Mouse (Mus musculus): ENCODE measurements at regions not wholly inside any gene's neighbourhood (a gene's known extent, or its start where the extent isn't known, plus 50 kb on each side); places are given as distances from the start of the nearest gene placed in this dataset.

DNA sequence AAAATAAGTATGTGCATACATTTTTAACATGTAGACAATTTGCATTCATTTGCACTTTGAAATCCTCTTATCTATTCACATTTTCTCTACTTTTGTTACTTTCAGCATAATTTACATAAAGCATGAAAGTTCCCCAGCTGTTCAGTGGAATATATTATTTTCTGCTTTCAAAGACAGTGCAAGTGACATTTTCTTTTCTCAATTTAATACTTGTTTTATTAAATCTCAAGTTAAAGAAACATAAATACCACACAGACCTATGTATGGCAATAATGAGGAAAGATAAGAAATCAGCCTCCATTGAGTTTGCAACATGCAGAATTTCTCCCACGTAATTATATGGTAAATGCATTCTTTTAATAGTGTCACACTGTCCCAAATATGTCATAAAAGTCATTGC, 1168.1 kb upstream of the Gje1 start:
- no peak overlapping the region for H3K9ac ChIP-seq (ENCODE audit: low read depth, low read length)
- H3K36me3 ChIP-seq (ENCODE audit: control insufficient read depth, insufficient read depth, low read length), result no peaks in the 10 kb centered on the region
- no peaks in the 10 kb centered on the region for H3K79me2 ChIP-seq (ENCODE audit: control insufficient read depth, insufficient read depth, low read length)
- H3K27me3 ChIP-seq (ENCODE audit: control insufficient read depth, insufficient read depth, low read length), result no peaks in the 10 kb centered on the region
- TF ChIP-seq POLR2A (IDR thresholded peaks at IDR 0.05; ENCODE audit: extremely low read depth, insufficient read depth, low read length) (no peak), CTCF (IDR thresholded peaks at IDR 0.05; ENCODE audit: low read depth, low read length) (no peak)
- no peak overlapping the region for H3K27ac ChIP-seq (replicated peaks; ENCODE audit: insufficient read depth, low read depth, low read length)
- no peak for DNase-seq (ENCODE audit: extremely low read depth, low read depth, low spot score)
- H3K4me1 ChIP-seq (ENCODE audit: control insufficient read depth, insufficient read depth, low read length), result no peaks in the 10 kb centered on the region
- no peak overlapping the region for H3K4me3 ChIP-seq (ENCODE audit: insufficient read depth, low read depth, low read length)
- 61% methylated on average over 1 of the region's 1 CpGs for WGBS

GRCm38 (mm10) chr10:15868063-15868462, 1150.0 kb upstream of the Gje1 start:
- no peak for DNase-seq (ENCODE audit: extremely low read depth, low read depth, low spot score)
- Histone ChIP-seq H3K36me3 (ENCODE audit: control insufficient read depth, insufficient read depth, low read length) (no peaks in the 10 kb centered on the region), H3K79me2 (ENCODE audit: control insufficient read depth, insufficient read depth, low read length) (no peaks in the 10 kb centered on the region), H3K27me3 (ENCODE audit: control insufficient read depth, insufficient read depth, low read length) (no peaks in the 10 kb centered on the region), H3K9ac (ENCODE audit: low read depth, low read length) (no peak overlapping the region), H3K4me1 (ENCODE audit: control insufficient read depth, insufficient read depth, low read length) (no peaks in the 10 kb centered on the region), H3K4me3 (ENCODE audit: insufficient read depth, low read depth, low read length) (no peak overlapping the region), H3K27ac (replicated peaks; ENCODE audit: insufficient read depth, low read depth, low read length) (no peak overlapping the region)
- whole genome bisulfite sequencing, result 76% methylated on average over 2 of the region's 2 CpGs
- TF ChIP-seq POLR2A (IDR thresholded peaks at IDR 0.05; ENCODE audit: extremely low read depth, insufficient read depth, low read length) (no peak), CTCF (IDR thresholded peaks at IDR 0.05; ENCODE audit: low read depth, low read length) (no peak)

- no peak overlapping the region for H3K4me3 ChIP-seq (ENCODE audit: insufficient read depth, low read depth, low read length)
- H3K9ac ChIP-seq (ENCODE audit: low read depth, low read length), result no peak overlapping the region
- H3K4me1 ChIP-seq (ENCODE audit: control insufficient read depth, insufficient read depth, low read length), result no peaks in the 10 kb centered on the region
- no peaks in the 10 kb centered on the region for H3K36me3 ChIP-seq (ENCODE audit: control insufficient read depth, insufficient read depth, low read length)
- no peaks in the 10 kb centered on the region for H3K79me2 ChIP-seq (ENCODE audit: control insufficient read depth, insufficient read depth, low read length)
- DNase-seq (ENCODE audit: extremely low read depth, low read depth, low spot score), result no peak
- H3K27me3 ChIP-seq (ENCODE audit: control insufficient read depth, insufficient read depth, low read length), result no peaks in the 10 kb centered on the region
- TF ChIP-seq POLR2A (IDR thresholded peaks at IDR 0.05; ENCODE audit: extremely low read depth, insufficient read depth, low read length) (no peak), CTCF (IDR thresholded peaks at IDR 0.05; ENCODE audit: low read depth, low read length) (no peak)
- no peak overlapping the region for H3K27ac ChIP-seq (replicated peaks; ENCODE audit: insufficient read depth, low read depth, low read length)
Observed at GRCm38 (mm10) chr10:15866931-15867330, 1148.9 kb upstream of the Gje1 start.

DNA sequence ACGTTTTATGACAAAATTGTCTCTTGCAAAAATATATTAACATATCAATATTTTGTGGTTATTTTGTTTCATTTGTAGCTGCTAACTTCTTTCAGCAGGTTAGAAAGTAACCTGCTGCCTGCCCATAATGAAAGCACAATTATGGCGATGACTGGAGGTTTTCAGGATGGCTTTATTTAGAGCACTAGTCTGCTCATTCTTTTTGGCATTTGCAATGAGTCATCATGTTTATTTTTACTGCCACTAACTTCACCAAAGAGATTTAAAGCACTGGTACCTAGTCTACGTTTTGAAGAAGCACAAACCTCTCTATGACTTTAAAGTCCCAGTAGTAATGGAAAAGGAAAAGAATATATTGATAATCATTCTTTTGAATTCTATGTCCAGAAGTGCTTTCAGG, 1123.4 kb upstream of the Gje1 start:
- H3K27ac ChIP-seq (replicated peaks; ENCODE audit: insufficient read depth, low read depth, low read length), result no peak overlapping the region
- H3K9ac ChIP-seq (ENCODE audit: low read depth, low read length), result no peak overlapping the region
- H3K36me3 ChIP-seq (ENCODE audit: control insufficient read depth, insufficient read depth, low read length), result no peaks in the 10 kb centered on the region
- TF ChIP-seq POLR2A (IDR thresholded peaks at IDR 0.05; ENCODE audit: extremely low read depth, insufficient read depth, low read length) (no peak), CTCF (IDR thresholded peaks at IDR 0.05; ENCODE audit: low read depth, low read length) (no peak)
- no peaks in the 10 kb centered on the region for H3K4me1 ChIP-seq (ENCODE audit: control insufficient read depth, insufficient read depth, low read length)
- no peaks in the 10 kb centered on the region for H3K79me2 ChIP-seq (ENCODE audit: control insufficient read depth, insufficient read depth, low read length)
- no peaks in the 10 kb centered on the region for H3K27me3 ChIP-seq (ENCODE audit: control insufficient read depth, insufficient read depth, low read length)
- DNase-seq (ENCODE audit: extremely low read depth, low read depth, low spot score), result no peak
- WGBS, result 65% methylated on average over 3 of the region's 3 CpGs
- H3K4me3 ChIP-seq (ENCODE audit: insufficient read depth, low read depth, low read length), result no peak overlapping the region

DNA sequence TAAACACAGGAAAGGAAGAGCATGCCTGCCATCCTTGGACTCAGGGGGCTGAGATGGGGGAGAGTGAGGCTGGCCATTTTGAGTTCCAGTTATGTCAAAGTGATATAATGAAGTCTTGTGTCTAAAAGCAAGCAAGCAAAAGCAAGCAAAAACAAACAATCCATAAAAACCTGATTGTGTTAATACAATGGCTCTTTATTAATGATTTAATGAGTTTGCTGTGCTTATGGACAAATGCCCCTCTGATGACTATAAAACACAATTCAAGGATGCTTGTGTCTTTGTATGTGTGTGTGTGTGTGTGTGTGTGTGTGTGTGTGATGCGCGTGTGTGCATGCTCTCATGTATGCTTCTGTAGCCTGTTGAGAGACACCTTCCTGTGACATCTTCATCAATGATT, 1114.3 kb upstream of the Gje1 start:
- WGBS, result 96% methylated on average over 2 of the region's 2 CpGs
- no peak for DNase-seq (ENCODE audit: extremely low read depth, low read depth, low spot score)
- Histone ChIP-seq H3K27me3 (ENCODE audit: control insufficient read depth, insufficient read depth, low read length) (no peaks in the 10 kb centered on the region), H3K9ac (ENCODE audit: low read depth, low read length) (no peak overlapping the region), H3K36me3 (ENCODE audit: control insufficient read depth, insufficient read depth, low read length) (no peaks in the 10 kb centered on the region), H3K27ac (replicated peaks; ENCODE audit: insufficient read depth, low read depth, low read length) (no peak overlapping the region), H3K79me2 (ENCODE audit: control insufficient read depth, insufficient read depth, low read length) (no peaks in the 10 kb centered on the region), H3K4me3 (ENCODE audit: insufficient read depth, low read depth, low read length) (no peak overlapping the region), H3K4me1 (ENCODE audit: control insufficient read depth, insufficient read depth, low read length) (no peaks in the 10 kb centered on the region)
- TF ChIP-seq CTCF (IDR thresholded peaks at IDR 0.05; ENCODE audit: low read depth, low read length) (no peak), POLR2A (IDR thresholded peaks at IDR 0.05; ENCODE audit: extremely low read depth, insufficient read depth, low read length) (no peak)

GRCm38 (mm10) chr10:15825457-15825856, 1107.4 kb upstream of the Gje1 start:
- no peak for TF ChIP-seq CTCF (IDR thresholded peaks at IDR 0.05; ENCODE audit: low read depth, low read length)
- no peak for TF ChIP-seq POLR2A (IDR thresholded peaks at IDR 0.05; ENCODE audit: extremely low read depth, insufficient read depth, low read length)
- 79% methylated on average over 1 of the region's 1 CpGs for WGBS
- no peak overlapping the region for H3K9ac ChIP-seq (ENCODE audit: low read depth, low read length)
- no peaks in the 10 kb centered on the region for H3K4me1 ChIP-seq (ENCODE audit: control insufficient read depth, insufficient read depth, low read length)
- no peaks in the 10 kb centered on the region for H3K79me2 ChIP-seq (ENCODE audit: control insufficient read depth, insufficient read depth, low read length)
- H3K27me3 ChIP-seq (ENCODE audit: control insufficient read depth, insufficient read depth, low read length), result no peaks in the 10 kb centered on the region
- no peak overlapping the region for H3K4me3 ChIP-seq (ENCODE audit: insufficient read depth, low read depth, low read length)
- H3K27ac ChIP-seq (replicated peaks; ENCODE audit: insufficient read depth, low read depth, low read length), result no peak overlapping the region
- H3K36me3 ChIP-seq (ENCODE audit: control insufficient read depth, insufficient read depth, low read length), result no peaks in the 10 kb centered on the region
- DNase-seq (ENCODE audit: extremely low read depth, low read depth, low spot score), result no peak
